In the genomic region with DNA sequence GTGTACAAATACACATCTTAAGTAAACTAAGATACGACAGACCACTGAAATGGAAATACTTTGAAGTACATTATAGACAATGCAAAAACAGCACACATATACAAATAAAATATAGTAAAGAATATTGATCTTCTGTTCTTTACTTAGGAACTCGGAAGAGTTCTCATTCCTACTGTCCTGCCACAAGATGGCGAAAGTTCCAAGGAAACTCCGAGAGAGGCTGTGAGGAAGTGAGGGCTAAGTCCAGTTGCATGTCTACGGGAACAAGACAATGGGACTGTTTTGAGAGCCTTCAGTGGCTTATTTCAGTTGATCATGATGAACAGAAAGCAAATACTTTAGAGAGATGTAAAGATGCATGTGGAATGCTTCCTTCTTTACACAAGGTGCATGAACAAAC, we compare ENCODE assay signal across 9 mouse cellular contexts. TPM values are rescaled to one million over a fixed set of nuclear protein-coding genes. Genes with fewer than 3 reads are reported as not detected.
A peak's percentile ranks its signal among the peaks of the same experiment; 100 is the strongest.
DNase-seq lines count a peak whose midpoint lies in the region; ATAC-seq and TF ChIP-seq lines count a peak whose summit lies in the region.
"Had no signal": no experiment of that assay in that cellular context is flagged by ENCODE, and none has a peak within 500 bp of the region (broad histone marks: within the 10 kb centered on the region; RNA-seq: fewer than 3 reads in every experiment).

No protein-coding gene starts in this region.

- DNase-seq in frontal cortex, postnatal 25 days (ENCODE audit: low spot score in 2 of 2) = no peak
- peak; percentile 4 for DNase-seq in liver, adult 2 months (ENCODE audit: extremely low read depth, low read depth, low spot score)
- DNase-seq in liver = no peak
- peak; percentile 37 to 52 for DNase-seq in adrenal gland, postnatal 36 days
- DNase-seq in left cerebral cortex, postnatal 10 days (ENCODE audit: extremely low spot score in 1 of 2, low spot score in 2 of 2) = peak; percentile 7 to 21
- no peak for DNase-seq in spleen, postnatal 14 days (ENCODE audit: low spot score in 2 of 2)

- no peaks in the 10 kb centered on the region for H3K79me2 ChIP-seq in liver, adult 2 months (ENCODE audit: control insufficient read depth, insufficient read depth, low read length)

- ATAC-seq in frontal cortex, adult (ENCODE audit: low TSS enrichment) = peak; percentile 80; the same call in 1 of the 2 replicates
- no peak for ATAC-seq in megakaryocyte, adult 5-6 weeks (ENCODE audit: poor library complexity, severe bottlenecking)

- TF ChIP-seq CTCF in liver, adult 2 months (IDR thresholded peaks at IDR 0.05; ENCODE audit: low read depth, low read length) = no peak

- WGBS in liver, adult 2 months = 11% methylated on average over 5 of the region's 5 CpGs

- H3K4me1 ChIP-seq in liver, adult 2 months (ENCODE audit: control insufficient read depth, insufficient read depth, low read length) = no peaks in the 10 kb centered on the region

- H3K9ac ChIP-seq in liver, adult 2 months (ENCODE audit: low read depth, low read length) = no peak overlapping the region

- H3K27ac ChIP-seq in liver, adult 2 months (replicated peaks; ENCODE audit: insufficient read depth, low read depth, low read length) = no peak overlapping the region

- TF ChIP-seq POLR2A in liver, adult 2 months (IDR thresholded peaks at IDR 0.05; ENCODE audit: extremely low read depth, insufficient read depth, low read length) = no peak

- no peak overlapping the region for H3K4me3 ChIP-seq in liver, adult 2 months (ENCODE audit: insufficient read depth, low read depth, low read length)

- H3K36me3 ChIP-seq in liver, adult 2 months (ENCODE audit: control insufficient read depth, insufficient read depth, low read length) = no peaks in the 10 kb centered on the region

- intact Hi-C loops in left cerebral cortex, postnatal 10 days (cut with DNase I) = loop anchor here (10.0 kb wide), 1 partner anchor 163 kb away; the partner anchor contains the start of gene Tmem35a

- H3K27me3 ChIP-seq in liver, adult 2 months (ENCODE audit: control insufficient read depth, insufficient read depth, low read length) = no peaks in the 10 kb centered on the region

RNA-seq across cellular contexts. Expression of gene Xkrx, which starts 29.6 kb away (rescaled TPM):
- 0.07 and 0.09 TPM in 2 replicates for total RNA-seq in liver, adult 2 months (2014; rRNA removed)
- 0.09 and 0.10 TPM in 2 replicates for polyA plus RNA-seq in liver, adult 2 months (2012; rRNA removed)
- 1 to 10 TPM in 1 of 2 experiments, under 1 TPM in 1; 0.50 to 1.3 TPM for total RNA-seq in adrenal gland, postnatal 36 days (2021)
- 1 to 10 TPM in 1 of 2 experiments, under 1 TPM in 1; 0.95 to 1.5 TPM for total RNA-seq in left cerebral cortex, postnatal 10 days (2021)
- total RNA-seq in megakaryocyte, adult 5-6 weeks (2015) = 1.2 and 1.4 TPM in 2 replicates
- total RNA-seq in megakaryocyte, adult 5-6 weeks (2017) = 0.12 and 0.26 TPM in 2 replicates
- total RNA-seq: hematopoietic stem cell, adult 5-6 weeks had no signal

RNA-seq across cellular contexts. Expression of gene Arl13a, which starts 55.0 kb away (rescaled TPM):
- total RNA-seq in liver, adult 2 months (2014; rRNA removed) = not detected in 2 replicates
- polyA plus RNA-seq in liver, adult 2 months (2012; rRNA removed) = not detected in 2 replicates
- not detected for total RNA-seq in adrenal gland, postnatal 36 days (2021)
- total RNA-seq in left cerebral cortex, postnatal 10 days (2021) = not detected
- total RNA-seq in megakaryocyte, adult 5-6 weeks (2015) = not detected in 2 replicates
- not detected in 2 replicates for total RNA-seq in megakaryocyte, adult 5-6 weeks (2017)
- total RNA-seq: hematopoietic stem cell, adult 5-6 weeks had no signal

Comparison
In these comparisons a context has a peak if more than half of its experiments do, and no peak if none do; other contexts are left out.
1. DNase-seq: peak in liver, adult 2 months (single experiment), adrenal gland, postnatal 36 days (2 of 2) and left cerebral cortex, postnatal 10 days (2 of 2); none in frontal cortex, postnatal 25 days (0 of 2), liver (single experiment) and spleen, postnatal 14 days (0 of 2).